Mouse (Mus musculus) neural tube, embryonic 15.5 days (tissue): ENCODE measurements around the gene A930004D18Rik. TPM values are rescaled to one million over a fixed set of nuclear protein-coding genes. Genes with fewer than 3 reads are reported as not detected.

ENCODE experiments used
- ATAC-seq: fragments of 200-750 bp; cut with Nextera tagmentation; 2 replicates; pipeline ENCODE4 v1.8.0; 2017; ENCODE audit warnings: mild to moderate bottlenecking, moderate TSS enrichment, moderate library complexity; ENCODE audit not compliant: low FRiP score
- H3K27ac ChIP-seq: fragments of 300-500 bp; sonication (generic); replicated peaks from 2 replicates; pipeline ENCODE4 v1.5.1; 2015; ENCODE audit warnings: mild to moderate bottlenecking, inconsistent platforms
- H3K27me3 ChIP-seq: fragments of 300-500 bp; sonication (generic); replicated peaks from 2 replicates; pipeline ENCODE4 v1.6.1; 2015; ENCODE audit warnings: inconsistent platforms
- H3K36me3 ChIP-seq: fragments of 300-500 bp; sonication (generic); 2 replicates; pipeline ENCODE4 v1.6.1; 2015; ENCODE audit warnings: inconsistent platforms
- H3K4me1 ChIP-seq: fragments of 300-500 bp; sonication (generic); 2 replicates; pipeline ENCODE4 v1.6.1; 2015; ENCODE audit warnings: inconsistent platforms
- H3K4me2 ChIP-seq: fragments of 300-500 bp; sonication (generic); 2 replicates; pipeline ENCODE4 v1.6.1; 2015; ENCODE audit warnings: inconsistent platforms, mild to moderate bottlenecking, moderate library complexity
- H3K4me3 ChIP-seq: fragments of 300-500 bp; sonication (generic); replicated peaks from 2 replicates; pipeline ENCODE4 v1.5.1; 2015; ENCODE audit warnings: mild to moderate bottlenecking, inconsistent platforms
- H3K9ac ChIP-seq: fragments of 300-500 bp; sonication (generic); replicated peaks from 2 replicates; pipeline ENCODE4 v1.6.1; 2015; ENCODE audit warnings: mild to moderate bottlenecking, inconsistent platforms
- H3K9me3 ChIP-seq: fragments of 300-500 bp; sonication (generic); replicated peaks from 2 replicates; pipeline ENCODE4 v1.6.1; 2016; ENCODE audit warnings: inconsistent platforms
- WGBS: fragments of 180-500 bp; shearing (Covaris S2); methylation state at CpG from one replicate; pipeline ENCODE4 v1.1.7; 2015; ENCODE audit warnings: mixed read lengths; 5-methylcytosine and 5-hydroxymethylcytosine counted together
- polyA plus RNA-seq: library from polyadenylated mRNA; unstranded; fragments of >200 nt; fragmentation: Nextera tagmentation; extraction: Ambion mirVana; gene quantifications from 2 replicates; pipeline ENCODE4 v1.2.1, GENCODE M21; 2015

Gene A930004D18Rik
- polyA plus RNA-seq, 1 experiment from 2014 or later = 13.1 TPM

DNA sequence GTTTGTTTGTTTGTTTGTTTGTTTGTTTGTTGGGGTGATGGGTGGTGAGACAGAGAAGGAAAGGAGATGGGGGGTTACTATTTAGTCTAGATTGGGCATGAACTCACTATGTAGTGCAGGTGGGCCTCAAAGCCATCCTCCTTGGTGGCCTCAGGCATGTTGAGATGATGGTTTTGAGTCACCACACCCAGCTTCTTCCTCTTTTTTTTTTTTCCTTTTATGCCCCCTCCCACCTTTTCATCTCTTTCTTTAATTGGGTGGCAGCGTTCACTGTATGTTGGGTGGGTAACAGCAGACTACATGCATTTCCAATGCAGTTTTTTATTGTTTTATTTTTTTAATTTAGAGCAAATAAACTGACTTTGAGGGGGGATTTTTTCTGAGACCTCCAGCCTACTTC, 20.9 kb downstream of the A930004D18Rik start:
- no peaks in the 10 kb centered on the region for H3K9me3 ChIP-seq
- no peak overlapping the region for H3K9ac ChIP-seq
- ATAC-seq = no peak
- no peak overlapping the region for H3K4me2 ChIP-seq
- no peak overlapping the region for H3K27ac ChIP-seq
- WGBS = 96% methylated on average over 1 of the region's 1 CpGs
- H3K27me3 ChIP-seq = no peaks in the 10 kb centered on the region
- H3K36me3 ChIP-seq = no peaks in the 10 kb centered on the region
- H3K4me3 ChIP-seq = no peak overlapping the region
- H3K4me1 ChIP-seq = no peaks in the 10 kb centered on the region

DNA sequence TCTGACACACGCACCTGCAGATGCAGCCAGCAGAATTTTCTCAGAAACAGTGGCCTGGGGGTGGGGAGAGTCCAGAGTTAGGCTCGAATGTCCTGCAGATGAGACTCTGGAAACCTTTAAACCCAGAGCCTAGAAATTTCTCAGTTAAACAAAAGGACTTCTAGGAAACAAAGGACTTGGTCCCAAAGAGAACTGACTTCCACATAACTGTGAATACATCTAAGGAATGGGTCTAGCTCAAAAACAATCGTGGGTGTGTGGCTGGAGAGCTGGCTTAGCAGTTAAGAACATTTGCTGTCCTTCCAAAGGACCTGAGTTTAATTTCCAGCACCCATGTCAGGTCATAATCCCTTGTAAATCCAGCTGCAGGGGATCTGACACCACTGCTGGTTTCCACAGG, 22.0 kb downstream of the A930004D18Rik start:
- Histone ChIP-seq H3K4me1 (no peaks in the 10 kb centered on the region), H3K36me3 (no peaks in the 10 kb centered on the region), H3K9ac (no peak overlapping the region), H3K4me2 (no peak overlapping the region), H3K9me3 (no peaks in the 10 kb centered on the region), H3K27me3 (no peaks in the 10 kb centered on the region), H3K4me3 (no peak overlapping the region), H3K27ac (no peak overlapping the region)
- no peak for ATAC-seq
- WGBS = 60% methylated on average over 3 of the region's 3 CpGs

DNA sequence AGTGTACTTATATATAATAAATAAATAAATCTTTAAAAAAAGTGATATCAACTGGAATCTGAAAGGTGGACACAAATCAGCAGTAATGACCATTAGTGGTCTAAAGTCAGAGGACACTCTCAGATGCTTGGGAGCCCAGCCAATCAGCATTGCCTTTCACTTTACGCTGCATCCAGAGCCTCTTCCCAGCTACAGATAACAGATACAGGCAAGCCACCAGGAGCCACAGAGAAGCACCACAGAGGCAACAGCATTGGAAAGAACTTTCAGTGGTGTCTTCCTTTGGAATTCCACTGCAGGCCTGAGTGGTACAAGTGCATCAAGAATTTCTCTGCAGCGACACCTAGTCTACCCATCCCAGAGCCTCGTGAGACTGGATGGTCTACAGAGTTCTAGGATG, 24.7 kb downstream of the A930004D18Rik start:
- Histone ChIP-seq H3K4me2 (no peak overlapping the region), H3K4me1 (no peaks in the 10 kb centered on the region), H3K27me3 (no peaks in the 10 kb centered on the region), H3K27ac (no peak overlapping the region), H3K4me3 (no peak overlapping the region), H3K9me3 (no peaks in the 10 kb centered on the region), H3K9ac (no peak overlapping the region), H3K36me3 (no peaks in the 10 kb centered on the region)
- ATAC-seq = no peak
- WGBS = 93% methylated on average over 3 of the region's 3 CpGs

DNA sequence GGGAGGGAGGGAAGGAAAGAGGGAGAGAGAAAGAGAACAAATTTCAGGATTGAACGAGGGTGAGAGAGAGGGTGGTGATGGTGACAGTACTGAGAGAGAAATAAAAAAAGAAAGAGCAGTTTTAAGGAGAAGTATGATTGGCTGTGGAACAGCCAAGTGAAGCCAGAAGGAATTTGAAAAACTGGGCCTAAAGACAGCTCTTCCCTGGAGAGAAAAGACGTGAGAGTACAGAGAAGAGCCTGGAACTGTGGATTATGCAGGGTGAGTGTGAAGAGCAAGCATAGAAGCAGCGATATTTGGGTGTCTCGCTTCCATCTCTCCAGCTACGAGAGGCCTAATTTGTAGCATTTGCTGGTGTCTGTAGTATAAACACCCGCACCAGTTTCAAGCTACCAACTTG, 26.3 kb downstream of the A930004D18Rik start:
- 91% methylated on average over 6 of the region's 6 CpGs for WGBS
- H3K4me3 ChIP-seq = no peak overlapping the region
- H3K9me3 ChIP-seq = no peaks in the 10 kb centered on the region
- no peak overlapping the region for H3K9ac ChIP-seq
- no peak overlapping the region for H3K27ac ChIP-seq
- H3K27me3 ChIP-seq = no peaks in the 10 kb centered on the region
- no peak overlapping the region for H3K4me2 ChIP-seq
- no peak for ATAC-seq
- H3K4me1 ChIP-seq = no peaks in the 10 kb centered on the region
- H3K36me3 ChIP-seq = no peaks in the 10 kb centered on the region

DNA sequence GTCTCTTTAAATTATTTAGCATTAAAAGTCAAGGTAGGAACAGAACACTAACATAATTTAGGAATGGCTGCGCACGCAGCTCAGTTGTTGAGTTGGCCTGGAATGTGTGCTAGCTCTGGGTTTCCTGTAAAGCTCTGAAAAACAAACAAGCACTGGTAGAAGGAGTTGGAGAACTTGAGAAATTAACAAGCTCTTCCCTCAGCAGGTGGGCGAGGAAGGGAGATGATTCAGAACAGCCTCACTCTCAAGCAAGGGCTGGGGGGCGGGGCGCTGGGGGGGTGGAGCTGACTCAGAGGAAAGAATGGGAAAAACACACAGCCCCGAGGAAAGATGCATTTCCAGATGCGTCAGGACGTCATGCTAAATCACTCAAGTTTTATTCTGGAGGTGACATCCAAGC, 32.4 kb downstream of the A930004D18Rik start:
- no peak overlapping the region for H3K4me2 ChIP-seq
- H3K4me1 ChIP-seq = no peaks in the 10 kb centered on the region
- no peak overlapping the region for H3K9ac ChIP-seq
- 34% methylated on average over 8 of the region's 8 CpGs for WGBS
- no peaks in the 10 kb centered on the region for H3K9me3 ChIP-seq
- no peak overlapping the region for H3K27ac ChIP-seq
- H3K27me3 ChIP-seq = no peaks in the 10 kb centered on the region
- ATAC-seq = no peak
- no peaks in the 10 kb centered on the region for H3K36me3 ChIP-seq
- no peak overlapping the region for H3K4me3 ChIP-seq

DNA sequence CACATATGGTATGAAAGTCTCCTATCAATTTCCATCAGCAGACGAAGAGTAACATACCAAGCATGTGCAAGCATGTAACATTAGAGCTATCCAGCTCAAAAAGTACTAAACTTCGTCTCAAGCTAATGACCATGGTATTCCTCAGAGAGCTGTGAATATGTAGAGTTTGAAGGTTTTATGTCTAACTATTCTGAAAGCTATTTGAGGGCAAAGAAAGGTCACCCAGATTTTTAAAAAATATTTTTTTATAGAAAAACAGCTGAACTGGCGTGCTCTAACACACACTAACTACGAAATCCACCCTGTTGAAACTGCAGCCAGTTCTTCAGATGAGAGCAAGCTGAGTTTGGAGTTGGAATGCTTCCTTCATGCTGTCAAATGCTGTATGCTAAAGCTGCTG, 33.3 kb downstream of the A930004D18Rik start:
- WGBS = 80% methylated on average over 4 of the region's 4 CpGs
- ATAC-seq = no peak
- H3K4me2 ChIP-seq = no peak overlapping the region
- H3K9me3 ChIP-seq = no peaks in the 10 kb centered on the region
- H3K4me1 ChIP-seq = no peaks in the 10 kb centered on the region
- H3K9ac ChIP-seq = no peak overlapping the region
- H3K4me3 ChIP-seq = no peak overlapping the region
- no peak overlapping the region for H3K27ac ChIP-seq
- no peaks in the 10 kb centered on the region for H3K36me3 ChIP-seq
- H3K27me3 ChIP-seq = no peaks in the 10 kb centered on the region

DNA sequence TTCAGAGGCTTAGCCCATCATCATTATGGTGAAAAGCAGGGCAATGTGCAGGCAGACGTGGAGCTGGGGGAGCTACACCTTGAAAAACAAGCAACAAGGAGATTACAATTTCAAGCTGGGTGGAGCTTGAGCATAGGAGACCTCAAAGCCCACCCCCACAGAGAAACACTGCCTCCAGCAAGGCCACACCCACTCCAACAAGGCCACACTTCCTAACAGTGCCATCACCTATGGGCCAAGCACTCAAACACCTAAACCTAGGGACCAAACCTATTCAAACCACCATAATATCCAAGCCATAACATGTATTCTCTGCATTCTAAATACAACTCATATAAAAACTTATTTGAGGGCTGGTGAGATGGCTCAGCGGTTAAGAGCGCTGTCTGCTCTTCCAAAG, 35.2 kb downstream of the A930004D18Rik start:
- 97% methylated on average over 3 of the region's 3 CpGs for WGBS
- no peaks in the 10 kb centered on the region for H3K9me3 ChIP-seq
- H3K4me2 ChIP-seq = no peak overlapping the region
- H3K4me3 ChIP-seq = no peak overlapping the region
- no peaks in the 10 kb centered on the region for H3K4me1 ChIP-seq
- H3K9ac ChIP-seq = no peak overlapping the region
- no peak for ATAC-seq
- H3K27me3 ChIP-seq = no peaks in the 10 kb centered on the region
- H3K27ac ChIP-seq = no peak overlapping the region
- H3K36me3 ChIP-seq = no peaks in the 10 kb centered on the region

DNA sequence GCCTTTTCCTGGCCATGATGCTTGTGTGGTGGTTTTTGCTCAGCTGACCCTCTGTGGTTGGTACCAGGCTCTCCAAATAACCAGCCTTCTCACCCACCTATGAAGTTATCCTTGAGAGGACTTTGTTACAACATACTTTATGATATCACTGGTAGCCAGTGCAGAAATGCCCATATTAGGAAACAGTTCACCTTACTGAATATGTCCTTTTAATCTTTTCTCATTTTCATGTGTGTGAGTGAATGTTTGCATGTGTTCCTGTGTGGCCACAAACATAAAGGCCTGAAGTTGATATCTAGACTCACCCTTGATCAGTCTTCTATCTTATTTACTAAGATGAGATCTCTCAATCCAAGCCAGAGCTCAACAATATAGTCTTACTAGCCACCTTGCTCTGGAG, 40.7 kb downstream of the A930004D18Rik start, which contains the start of gene H2al2a:
TSS of gene H2al2a (minus strand) at position 101 of the 400 bp plus-strand sequence.
- H3K27ac ChIP-seq = no peak within 1 kb of the TSS
- ATAC-seq = no peak
- no peak within 1 kb of the TSS for H3K4me2 ChIP-seq
- no peaks in the 10 kb centered on the region for H3K36me3 ChIP-seq
- no peaks in the 10 kb centered on the region for H3K27me3 ChIP-seq
- H3K4me1 ChIP-seq = 0 out of 2 replicates have a peak, but pooled peaks cover 2% of the 10 kb centered on the region
- no peak within 1 kb of the TSS for H3K4me3 ChIP-seq
- no peaks in the 10 kb centered on the region for H3K9me3 ChIP-seq
- no peak within 1 kb of the TSS for H3K9ac ChIP-seq

DNA sequence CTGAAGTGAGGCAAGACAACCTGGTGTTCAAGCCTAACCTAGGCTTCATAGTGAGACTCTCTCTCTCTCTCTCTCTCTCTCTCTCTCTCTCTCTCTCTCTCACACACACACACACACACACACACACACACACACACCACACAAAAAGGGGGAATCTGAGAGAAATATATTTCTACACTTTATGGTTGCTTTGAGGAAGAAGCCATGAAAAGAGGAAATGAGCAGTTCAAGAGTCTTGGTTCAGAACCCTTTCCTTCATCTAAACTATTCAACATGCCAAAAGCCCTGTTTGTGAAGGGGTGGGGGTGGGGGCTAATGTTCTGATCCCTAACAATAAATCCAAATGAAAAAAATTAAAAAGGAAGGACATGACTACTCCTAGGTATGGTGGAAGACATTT, 48.0 kb downstream of the A930004D18Rik start:
- no peak overlapping the region for H3K27ac ChIP-seq
- H3K9ac ChIP-seq = no peak overlapping the region
- H3K9me3 ChIP-seq = no peaks in the 10 kb centered on the region; the same call in 1 of the 2 replicates
- no peak for ATAC-seq
- H3K36me3 ChIP-seq = no peaks in the 10 kb centered on the region
- H3K4me3 ChIP-seq = no peak overlapping the region
- 0 out of 2 replicates have a peak, but pooled peaks cover under 1% of the 10 kb centered on the region for H3K4me1 ChIP-seq
- no peaks in the 10 kb centered on the region for H3K27me3 ChIP-seq
- H3K4me2 ChIP-seq = no peak overlapping the region

DNA sequence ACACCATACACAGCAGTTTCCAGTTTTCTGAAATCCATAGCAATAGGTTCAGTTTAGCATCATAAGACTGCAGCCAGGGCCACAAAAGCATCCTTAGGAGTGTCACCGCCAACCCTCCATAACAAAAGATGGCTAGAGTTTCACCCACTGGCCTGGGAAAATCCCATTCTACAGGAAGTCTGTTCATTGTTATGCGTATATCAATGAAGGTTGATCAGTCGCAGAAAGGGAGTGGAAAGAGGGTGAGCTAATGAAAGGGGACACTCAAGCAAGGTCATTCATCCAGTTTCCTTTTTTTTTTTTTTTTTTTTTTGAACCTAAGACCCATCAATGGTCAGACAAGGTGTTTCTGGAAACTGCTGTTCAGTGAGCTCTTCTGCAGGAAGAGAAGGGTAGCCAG, 48.4 kb downstream of the A930004D18Rik start:
- H3K4me1 ChIP-seq = no peaks in the 10 kb centered on the region
- H3K27me3 ChIP-seq = no peaks in the 10 kb centered on the region
- no peaks in the 10 kb centered on the region; the same call in 1 of the 2 replicates for H3K9me3 ChIP-seq
- no peak for ATAC-seq
- H3K4me3 ChIP-seq = no peak overlapping the region
- no peak overlapping the region for H3K9ac ChIP-seq
- no peaks in the 10 kb centered on the region for H3K36me3 ChIP-seq
- 55% methylated on average over 3 of the region's 3 CpGs for WGBS
- no peak overlapping the region for H3K4me2 ChIP-seq
- no peak overlapping the region for H3K27ac ChIP-seq

DNA sequence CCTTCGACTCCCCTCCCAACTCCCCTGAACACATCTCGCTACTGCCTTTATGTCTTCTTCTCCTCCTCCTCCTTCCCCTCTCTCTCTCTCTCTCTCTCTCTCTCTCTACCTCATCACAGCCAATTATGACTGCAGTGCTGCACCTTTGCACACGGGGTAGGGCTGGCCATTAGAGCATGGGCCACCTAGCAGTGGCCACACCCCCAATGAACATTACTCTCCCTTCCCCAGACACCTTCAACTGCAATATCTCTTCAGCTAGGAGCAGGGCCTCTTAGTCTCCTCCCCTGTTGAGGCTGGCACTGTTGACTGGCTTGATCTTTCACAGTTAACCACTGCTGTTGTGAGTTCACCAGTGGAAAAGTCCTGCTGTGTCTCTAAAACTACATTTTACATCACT, 50.8 kb downstream of the A930004D18Rik start:
- no peaks in the 10 kb centered on the region; the same call in 1 of the 2 replicates for H3K9me3 ChIP-seq
- H3K27me3 ChIP-seq = no peaks in the 10 kb centered on the region
- no peak overlapping the region for H3K4me3 ChIP-seq
- H3K27ac ChIP-seq = no peak overlapping the region
- H3K4me1 ChIP-seq = no peaks in the 10 kb centered on the region
- WGBS = 84% methylated on average over 3 of the region's 3 CpGs
- H3K9ac ChIP-seq = no peak overlapping the region
- H3K36me3 ChIP-seq = no peaks in the 10 kb centered on the region
- no peak for ATAC-seq
- H3K4me2 ChIP-seq = no peak overlapping the region

DNA sequence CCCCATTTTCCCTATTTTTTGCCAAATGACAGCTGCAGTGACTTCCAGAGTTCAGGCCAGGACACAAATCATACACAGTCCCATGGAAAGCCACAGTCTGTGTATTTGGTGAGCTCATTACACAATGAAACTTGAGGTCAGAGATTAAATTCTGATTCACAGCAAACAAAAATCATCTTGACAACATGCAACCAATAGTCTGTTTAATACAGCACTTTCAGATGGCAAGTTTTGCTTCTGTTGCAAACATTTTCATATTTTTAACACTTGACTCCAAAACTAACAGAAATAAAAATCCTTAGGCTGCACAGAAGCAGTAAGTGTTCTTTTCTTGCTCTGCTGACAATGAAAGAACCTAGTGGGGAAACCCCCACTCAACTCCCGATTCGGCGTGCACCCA, 52.8 kb downstream of the A930004D18Rik start:
- Histone ChIP-seq H3K9ac (no peak overlapping the region), H3K27me3 (no peaks in the 10 kb centered on the region), H3K36me3 (no peaks in the 10 kb centered on the region), H3K4me1 (no peaks in the 10 kb centered on the region), H3K9me3 (no peaks in the 10 kb centered on the region; the same call in 1 of the 2 replicates), H3K4me3 (no peak overlapping the region), H3K4me2 (no peak overlapping the region), H3K27ac (no peak overlapping the region)
- 97% methylated on average over 3 of the region's 3 CpGs for WGBS
- no peak for ATAC-seq

DNA sequence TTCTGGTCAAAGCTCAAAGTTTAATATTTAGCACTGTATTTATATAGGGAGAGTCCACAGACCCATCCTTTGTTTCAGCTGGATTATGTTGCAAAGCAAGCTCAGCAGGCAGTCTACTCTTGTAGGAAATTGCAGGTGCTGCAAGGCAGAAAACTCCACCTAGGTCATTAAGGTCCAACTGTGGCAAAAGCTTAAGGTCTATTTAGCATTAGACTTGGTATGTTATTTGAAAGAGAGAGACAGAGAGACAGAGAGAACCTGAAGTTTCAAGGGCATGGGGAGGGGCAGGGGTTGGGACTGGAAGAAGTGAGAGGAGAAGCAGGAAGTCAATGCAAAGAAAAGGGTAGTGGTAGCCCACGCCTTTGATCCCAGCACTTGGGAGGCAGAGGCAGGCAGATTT, 54.8 kb downstream of the A930004D18Rik start:
- no peak overlapping the region for H3K4me3 ChIP-seq
- no peak overlapping the region for H3K9ac ChIP-seq
- no peak for ATAC-seq
- H3K27ac ChIP-seq = no peak overlapping the region
- no peak overlapping the region for H3K4me2 ChIP-seq
- no peaks in the 10 kb centered on the region; the same call in 1 of the 2 replicates for H3K9me3 ChIP-seq
- H3K4me1 ChIP-seq = no peaks in the 10 kb centered on the region
- WGBS = 100% methylated on average over 1 of the region's 1 CpGs
- H3K27me3 ChIP-seq = no peaks in the 10 kb centered on the region
- no peaks in the 10 kb centered on the region for H3K36me3 ChIP-seq
